Mouse (Mus musculus) layer of hippocampus, adult 9-10 months (tissue): Measurements from ENCODE around the gene Bola2.
"Not testable (repeated sequence)": the region's sequence is repeated elsewhere in the genome, so short reads cannot be mapped to it uniquely, and the experiment has no call there.

Experiments used
- DNase-seq: peaks from one replicate; pipeline ENCODE4 v3.0.0; 2022; ENCODE audit warnings: low spot score

Bola2 gene

DNA sequence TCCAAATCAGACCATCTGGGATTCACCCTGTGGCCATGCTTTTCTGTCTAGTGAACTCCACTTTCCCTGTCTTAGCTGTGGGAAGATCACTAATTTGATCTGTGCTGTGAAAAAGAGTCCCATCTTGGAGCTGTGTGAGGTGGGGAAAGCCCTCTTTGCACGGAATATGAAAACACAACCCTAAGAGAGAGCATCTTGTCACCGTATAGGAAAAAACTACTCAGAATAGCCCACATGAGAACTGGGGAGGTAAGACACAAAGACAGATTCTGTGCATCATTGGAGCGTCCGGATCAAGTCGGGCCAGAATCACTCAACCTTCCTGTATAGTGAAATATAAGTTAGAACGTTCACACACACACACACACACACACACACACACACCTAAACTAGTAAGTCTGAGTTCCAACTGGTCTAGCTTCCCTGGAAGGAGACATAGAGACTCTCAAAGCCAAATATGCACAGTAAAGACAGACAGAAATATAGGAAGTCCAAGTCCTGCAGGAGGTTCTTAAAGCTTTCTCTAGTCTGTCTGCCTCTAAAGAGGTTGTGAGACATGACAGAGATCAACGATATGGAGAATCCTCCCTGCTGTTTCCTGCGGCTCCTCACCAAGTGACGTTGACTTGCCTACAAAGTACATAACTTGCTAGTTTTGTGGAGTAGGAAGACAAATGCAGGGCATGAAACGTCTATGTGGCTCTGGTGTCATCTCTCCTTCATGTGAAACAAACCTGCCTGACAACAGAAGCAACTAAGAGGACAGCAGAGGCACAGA is 13.2 kb downstream of the Bola2 start:
- no peak for DNase-seq

GRCm38 (mm10) chr7:126710266-126710665 is 15.1 kb downstream of the Bola2 start:
- no peak for DNase-seq

DNA sequence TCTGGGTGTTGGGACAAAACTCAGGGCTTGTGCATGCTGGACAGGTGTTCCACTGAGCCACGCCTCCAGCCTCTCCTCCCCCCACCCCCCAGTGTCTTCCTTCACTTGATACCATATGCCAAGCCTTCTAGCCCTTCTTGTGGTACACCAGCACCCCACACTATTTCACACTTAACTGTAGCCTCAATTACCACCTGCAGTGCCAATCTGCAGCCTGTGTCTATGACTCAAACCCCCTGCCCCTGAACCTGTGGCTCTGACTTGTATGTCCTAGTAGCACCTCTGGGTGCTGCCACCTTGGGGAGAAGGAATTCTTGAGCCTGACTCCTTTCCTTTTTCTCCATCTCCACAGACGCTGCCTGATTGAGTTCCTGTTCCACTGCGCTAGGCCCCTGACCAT is 16.7 kb downstream of the Bola2 start:
- DNase-seq, result no peak

GRCm38 (mm10) chr7:126715679-126716078 is 20.5 kb downstream of the Bola2 start:
- DNase-seq, result no peak

DNA sequence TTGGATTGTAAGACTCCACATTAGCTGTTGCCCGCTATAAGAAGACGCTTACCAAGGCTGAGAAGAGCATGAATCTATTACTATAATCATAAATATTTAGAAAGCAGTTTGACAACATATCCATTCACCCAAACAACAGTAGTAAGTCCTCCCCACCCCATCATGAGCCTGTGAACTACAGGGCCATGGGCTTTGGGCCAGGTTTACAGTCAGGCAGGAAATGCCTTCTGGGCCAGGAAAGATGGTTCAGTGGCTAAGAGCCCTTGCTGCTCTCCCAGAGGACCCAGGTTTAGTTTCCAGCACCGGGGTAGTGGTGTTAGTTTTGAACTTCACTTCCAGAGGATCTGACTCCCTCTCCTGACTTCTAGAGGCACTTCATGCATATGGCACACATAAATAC is 22.4 kb downstream of the Bola2 start:
- DNase-seq, result no peak

DNA sequence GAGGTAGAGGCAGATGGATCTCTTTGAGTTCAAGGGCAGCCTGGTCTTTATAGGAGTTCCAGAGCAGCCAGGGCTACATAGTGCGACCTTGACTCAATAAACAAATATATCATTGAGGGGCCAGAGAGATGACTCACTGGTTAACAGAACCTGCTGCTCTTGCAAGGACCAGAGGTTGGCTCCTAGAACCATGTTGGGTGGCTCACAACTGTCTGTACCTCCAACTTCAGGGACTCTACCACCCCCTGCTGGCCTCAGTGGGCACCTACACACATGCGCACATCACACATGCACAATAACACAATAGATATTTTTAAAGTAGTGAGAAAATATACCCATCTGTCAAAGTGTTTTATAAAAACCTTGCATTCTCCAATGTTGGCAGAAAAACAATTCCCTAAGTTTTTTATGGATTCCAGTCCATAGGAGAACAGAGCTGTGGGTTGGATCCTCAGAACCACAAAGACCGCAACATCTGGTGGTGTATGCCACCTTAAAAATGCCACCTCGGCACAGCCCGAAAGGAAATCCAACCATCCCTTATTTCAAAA is 23.7 kb downstream of the Bola2 start:
- DNase-seq, result no peak

GRCm38 (mm10) chr7:126721635-126722034 is 26.4 kb downstream of the Bola2 start:
- no peak for DNase-seq

- DNase-seq, result no peak
Measured at GRCm38 (mm10) chr7:126725077-126725476, 29.9 kb downstream of the Bola2 start.

DNA sequence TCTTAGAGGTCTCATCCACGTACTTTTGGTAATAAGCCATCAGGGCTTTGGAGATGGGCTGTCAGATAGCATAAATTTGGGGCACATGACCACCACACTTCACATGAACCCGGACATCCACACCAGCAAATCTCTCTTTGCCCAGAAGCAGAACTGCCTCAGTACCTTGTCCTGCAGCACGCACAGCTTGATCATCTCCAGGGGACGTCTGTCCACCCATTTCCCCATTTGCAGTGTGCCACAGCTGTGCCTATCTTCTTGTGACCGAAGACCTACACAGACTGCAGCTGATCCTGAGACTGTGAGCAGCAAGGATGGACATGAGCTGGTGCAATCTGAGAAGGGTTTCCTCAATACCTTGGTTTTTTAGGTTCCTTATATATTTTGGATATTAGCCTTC is 30.5 kb downstream of the Bola2 start:
- DNase-seq, result no peak

GRCm38 (mm10) chr7:126730256-126730789 is 35.1 kb downstream of the Bola2 start:
- not testable (repeated sequence) for DNase-seq

DNA sequence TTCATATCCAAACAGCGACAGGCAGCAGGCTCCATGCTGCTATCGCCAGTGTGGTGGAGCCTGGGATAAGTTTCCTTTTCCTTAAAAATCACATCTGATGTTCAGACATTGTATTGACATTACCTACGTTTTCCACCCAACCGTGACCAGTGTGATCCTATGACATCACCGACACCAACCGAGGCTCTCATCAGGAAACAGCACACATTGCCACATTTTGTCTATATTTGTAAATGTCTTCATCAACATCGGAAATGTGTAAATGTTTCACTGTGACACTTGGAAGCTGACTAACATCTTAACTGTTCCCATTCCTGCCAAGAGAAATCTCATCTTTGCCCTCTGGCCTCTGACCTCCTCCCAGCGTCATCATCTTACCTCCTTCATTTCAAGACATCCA is 40.9 kb downstream of the Bola2 start:
- no peak for DNase-seq

- no peak for DNase-seq
Measured at GRCm38 (mm10) chr7:126739551-126739950, 44.4 kb downstream of the Bola2 start.

DNA sequence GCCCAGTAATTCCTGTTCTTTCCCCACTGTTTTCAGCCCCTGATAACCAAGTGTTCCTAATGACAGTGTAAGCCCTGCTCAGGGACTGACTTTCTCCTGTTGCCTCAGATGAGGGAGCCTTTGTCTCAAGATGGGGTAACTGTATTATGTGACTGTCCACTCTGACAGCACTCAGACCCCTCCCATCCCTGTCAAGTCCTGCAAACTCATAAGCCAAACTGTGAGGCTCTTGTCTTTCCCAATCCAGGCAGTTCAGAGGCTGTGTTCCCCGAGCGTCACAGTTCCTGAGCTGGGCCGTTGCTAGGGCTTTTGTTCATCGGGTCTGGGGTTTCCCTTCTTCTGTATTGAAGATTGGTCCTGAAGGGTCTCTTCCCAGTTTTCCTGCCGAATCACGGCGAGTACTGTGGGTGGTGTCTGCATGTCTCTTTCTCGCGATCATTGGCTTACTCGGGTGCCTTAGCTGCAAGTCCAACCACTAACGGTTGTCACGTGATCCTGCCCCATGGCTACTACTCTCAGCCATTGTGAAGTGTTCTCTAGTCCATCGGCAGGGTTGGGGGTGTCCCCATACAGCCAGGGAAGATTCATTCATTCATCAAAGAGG is 45.0 kb downstream of the Bola2 start:
- no peak for DNase-seq

DNA sequence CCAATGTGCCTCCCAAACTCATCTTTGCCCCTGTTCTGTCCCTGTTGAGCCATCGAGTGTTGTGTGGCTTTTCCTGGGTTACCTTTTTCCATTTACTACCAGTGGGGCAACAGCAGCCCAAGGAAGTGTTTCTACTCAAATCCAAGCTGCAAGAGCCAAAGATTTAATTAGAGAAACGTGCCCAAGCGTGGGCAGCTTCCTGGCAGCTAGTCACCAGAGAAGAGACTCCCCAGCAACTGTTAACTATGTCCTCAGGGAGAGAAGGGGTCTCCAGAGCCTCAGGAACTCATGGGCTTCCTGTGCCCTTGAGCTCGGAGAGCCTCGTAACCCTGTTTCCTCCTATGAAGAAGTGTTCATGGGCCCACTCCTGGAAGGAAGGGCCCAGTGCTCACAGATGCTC is 45.8 kb downstream of the Bola2 start:
- no peak for DNase-seq

DNA sequence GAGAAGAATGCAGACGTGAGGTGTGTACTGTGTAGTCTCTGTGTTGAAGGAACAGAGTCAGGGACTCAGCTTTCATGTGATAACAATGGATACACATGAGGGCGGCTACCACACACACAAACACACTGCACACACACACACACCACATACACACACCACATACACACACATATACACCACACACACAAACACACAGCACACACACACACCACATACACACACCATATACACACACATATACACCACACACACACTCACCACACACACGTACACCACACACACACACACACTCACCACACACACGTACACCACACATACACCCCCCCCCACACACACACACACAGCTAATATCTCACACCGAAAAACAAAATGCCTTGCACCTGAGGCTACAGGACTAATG is 46.3 kb downstream of the Bola2 start:
- no peak for DNase-seq

DNA sequence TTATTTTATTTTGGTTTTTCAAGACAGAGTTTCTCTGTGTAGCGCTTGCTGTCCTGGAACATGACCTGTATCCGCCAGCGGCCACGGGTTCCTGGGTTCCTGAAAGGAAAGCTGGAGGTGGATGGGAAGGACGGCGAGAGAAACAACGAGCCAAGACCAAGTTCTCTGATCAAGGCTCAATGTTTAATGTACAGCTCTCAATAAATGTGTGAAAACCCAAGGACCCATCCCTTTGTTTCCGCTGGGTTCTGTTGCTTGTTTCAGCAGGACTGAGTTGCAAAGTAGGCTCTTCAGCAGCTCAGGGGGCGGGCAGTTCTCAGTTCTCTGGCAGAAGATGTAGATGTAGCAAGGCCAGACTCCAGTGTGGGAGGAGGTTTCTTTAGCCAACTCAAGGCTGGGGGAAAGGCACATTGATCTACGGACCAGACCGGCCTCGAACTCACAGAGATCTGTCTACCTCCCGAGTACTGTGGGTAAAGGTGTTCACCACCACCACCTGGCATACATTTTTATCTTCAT is 46.8 kb downstream of the Bola2 start:
- DNase-seq, result no peak

DNA sequence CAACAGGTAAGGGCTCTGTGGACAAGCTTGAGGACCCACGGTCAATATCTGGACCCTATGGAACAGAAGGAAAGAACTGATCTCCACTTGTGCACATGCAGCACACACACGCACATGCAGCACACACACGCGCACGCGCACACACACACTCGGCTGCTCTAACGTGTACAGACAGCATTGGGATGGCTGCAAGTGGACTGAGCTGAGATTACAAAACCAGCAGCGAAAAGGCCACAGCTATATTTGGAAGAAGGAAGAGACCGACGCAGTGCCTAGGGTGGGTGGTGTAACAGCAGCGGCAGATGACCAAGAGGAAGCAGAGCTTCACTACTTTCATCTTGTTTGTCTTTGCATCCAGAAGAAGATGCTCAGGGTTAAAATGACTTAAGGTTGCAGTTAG is 50.9 kb downstream of the Bola2 start:
- DNase-seq, result no peak

DNA sequence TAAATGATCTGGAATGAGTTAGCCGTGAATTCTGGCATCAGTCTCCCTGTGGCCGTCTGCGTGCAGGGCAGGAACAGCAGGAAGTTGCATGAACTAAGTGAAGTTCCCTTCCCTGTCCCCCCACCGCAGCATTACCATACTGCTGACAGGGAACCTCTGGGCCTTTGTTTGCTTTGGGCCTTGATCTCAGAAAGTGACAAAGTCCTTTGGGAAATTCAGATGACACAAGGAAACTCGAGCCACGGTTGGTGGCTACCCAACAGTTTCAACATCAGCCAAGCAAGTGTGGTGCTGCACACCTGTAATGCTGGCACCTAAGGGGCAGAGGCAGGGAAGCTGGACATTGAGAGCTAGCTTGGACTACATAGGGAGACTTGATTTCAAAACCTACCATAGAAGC is 51.6 kb downstream of the Bola2 start:
- no peak for DNase-seq

DNA sequence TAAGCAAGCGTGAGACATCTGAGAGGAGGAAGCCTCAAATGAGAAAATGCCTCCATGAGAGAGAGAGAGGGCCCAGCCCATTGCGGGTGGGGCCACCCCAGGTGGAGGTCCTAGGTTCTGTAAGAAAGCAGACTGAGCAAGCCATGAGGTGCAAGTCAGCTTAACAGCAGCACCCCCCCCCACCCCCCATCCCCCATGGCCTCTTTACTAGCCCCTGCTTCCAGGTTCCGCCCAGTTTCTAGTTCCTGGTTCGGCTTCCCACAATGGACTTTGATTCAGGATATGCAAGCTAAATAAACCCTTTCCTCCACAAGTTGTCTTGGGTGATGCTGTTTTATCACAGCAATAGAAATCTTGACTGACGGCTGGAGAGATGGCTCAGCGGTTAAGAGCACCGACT is 53.6 kb downstream of the Bola2 start:
- no peak for DNase-seq
